Mouse (Mus musculus) MEL (cell line): Measurements from ENCODE around the gene Herc2.

Source experiments
- CTCF ChIP-seq, 3 experiments: IDR thresholded peaks in 2 of 3; conservative IDR thresholded peaks in 1 of 3; 2 replicates each; pipeline ENCODE4 v1.5.1; 2011 to 2012; ENCODE audit warnings: low read length in 3 of 3, low read depth in 2 of 3, mild to moderate bottlenecking in 2 of 3, improper control_type of control experiment in 1 of 3, inconsistent platforms in 1 of 3, mixed read lengths in 1 of 3, moderate library complexity in 1 of 3; ENCODE audit not compliant: control insufficient read depth in 1 of 3, insufficient read depth in 1 of 3, poor library complexity in 1 of 3, severe bottlenecking in 1 of 3
- EP300 ChIP-seq, 2 experiments: IDR thresholded peaks; 2 replicates each; pipeline ENCODE4 v1.6.1; 2011; ENCODE audit warnings: improper control_type of control experiment in 2 of 2, low read length in 2 of 2, low read depth in 1 of 2, mild to moderate bottlenecking in 1 of 2
- POLR2A ChIP-seq, 2 experiments: IDR thresholded peaks; 2 replicates each; pipeline ENCODE4 v1.6.1; 2011 to 2012; ENCODE audit warnings: low read length in 2 of 2, mild to moderate bottlenecking in 2 of 2, control low read depth in 1 of 2, improper control_type of control experiment in 1 of 2, low read depth in 1 of 2, moderate library complexity in 1 of 2; ENCODE audit not compliant: control insufficient read depth in 1 of 2, insufficient read depth in 1 of 2, poor library complexity in 1 of 2
- POLR2AphosphoS2 ChIP-seq: IDR thresholded peaks from 2 replicates; pipeline ENCODE4 v1.6.1; 2011; ENCODE audit warnings: low read length, improper control_type of control experiment

DNA sequence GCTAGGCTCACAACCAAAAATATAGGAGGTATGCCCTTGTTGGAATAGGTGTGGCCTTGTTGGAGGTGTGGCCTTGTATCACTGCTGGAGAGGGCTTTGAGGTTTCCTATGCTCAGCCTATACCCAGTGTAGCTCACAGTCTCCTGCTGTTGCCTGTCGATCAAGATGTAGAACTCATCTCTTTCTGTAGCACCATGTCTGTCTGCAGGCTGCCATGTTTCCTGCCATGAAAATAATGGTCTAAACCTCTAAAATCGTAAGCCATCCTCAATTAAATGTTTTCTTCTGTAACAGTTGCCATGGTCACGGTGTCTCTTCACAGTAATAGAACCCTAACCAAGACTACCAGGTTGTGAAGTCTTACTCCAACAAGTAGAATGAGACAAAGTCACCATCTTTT, 26.4 kb upstream of the Herc2 start:
- TF ChIP-seq POLR2AphosphoS2, result no peak
- TF ChIP-seq POLR2A (IDR thresholded peaks at IDR 0.05; ENCODE audit: control insufficient read depth in 1 of 2, insufficient read depth in 1 of 2, low read depth in 1 of 2, low read length in 2 of 2, poor library complexity in 1 of 2), result no peak
- no peak for TF ChIP-seq CTCF (IDR thresholded peaks at IDR 0.05 in 2 of 3, conservative IDR thresholded peaks at IDR 0.05 in 1 of 3; ENCODE audit: control insufficient read depth in 1 of 3, insufficient read depth in 1 of 3, low read depth in 2 of 3, low read length in 3 of 3, poor library complexity in 1 of 3, severe bottlenecking in 1 of 3)
- no peak for TF ChIP-seq EP300 (IDR thresholded peaks at IDR 0.05; ENCODE audit: low read depth in 1 of 2, low read length in 2 of 2)
